Mouse (Mus musculus) thymus, adult 18-20 months (tissue): ENCODE results near the gene Arid3a.
A peak's percentile ranks its signal among the peaks of the same experiment; 100 is the strongest.

Experiments used
- DNase-seq, 2 experiments: peaks; one replicate each; pipeline ENCODE4 v3.0.0; 2022; ENCODE audit warnings: mixed read lengths in 2 of 2

Arid3a gene

DNA sequence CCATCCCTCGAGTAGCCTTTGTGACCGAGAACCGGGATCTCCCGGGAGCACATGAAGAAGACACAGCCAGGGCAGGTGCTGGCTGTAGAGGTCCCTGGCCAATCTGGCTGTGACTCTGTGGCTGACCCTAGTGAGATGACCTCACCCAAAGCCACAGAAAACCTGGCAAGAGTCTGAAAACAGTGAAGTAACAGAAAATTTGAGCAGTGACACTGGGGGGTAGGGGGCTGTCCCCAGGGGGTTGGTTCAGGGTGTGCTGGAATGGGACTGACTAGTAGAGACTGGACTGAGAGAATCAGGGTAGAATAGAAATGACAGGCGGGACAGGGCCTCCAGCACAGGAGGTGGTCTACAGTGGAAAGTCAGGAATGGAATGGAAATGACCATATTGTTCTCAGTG is 56.4 kb downstream of the Arid3a start:
- DNase-seq, result no peak

- DNase-seq, result peak; percentile 60 to 76
These were observed 56.8 kb downstream of the Arid3a start for GRCm38 (mm10) chr10:79983670-79984069.

- peak; percentile 74 to 84 for DNase-seq
These were observed 57.5 kb downstream of the Arid3a start, which contains the start of gene Tmem259 for GRCm38 (mm10) chr10:79984195-79984816. Gene Tmem259, minus strand, starts transcription at chr10:79984330.

DNA sequence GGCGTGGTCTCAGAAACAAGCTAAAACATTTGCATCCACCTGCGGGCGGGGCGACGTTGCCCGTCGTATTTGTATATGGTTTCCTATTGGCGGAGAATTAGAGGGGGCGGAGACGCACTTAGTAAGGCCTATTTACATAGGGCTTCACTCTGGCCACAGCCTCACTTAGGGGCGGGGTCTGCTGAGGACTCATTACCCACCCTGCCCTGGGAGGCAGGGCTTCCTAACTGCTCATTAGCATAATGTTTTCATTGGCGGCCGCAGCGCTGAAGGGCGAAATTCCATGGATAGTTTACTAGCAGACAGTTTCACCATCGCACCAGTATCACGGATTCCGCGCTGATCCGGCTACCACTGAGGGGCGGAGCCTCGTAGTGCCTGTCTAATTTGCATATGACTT is 58.0 kb downstream of the Arid3a start:
- peak; percentile 92 to 98 for DNase-seq

GRCm38 (mm10) chr10:79985334-79986231 is 58.7 kb downstream of the Arid3a start:
- DNase-seq, result peak; percentile 71 to 81

- no peak for DNase-seq
These were observed 59.5 kb downstream of the Arid3a start for GRCm38 (mm10) chr10:79986232-79986878.

- peak; percentile 77 to 83 for DNase-seq
These were observed 60.1 kb downstream of the Arid3a start for GRCm38 (mm10) chr10:79986963-79987362.

GRCm38 (mm10) chr10:79987771-79988505 is 61.1 kb downstream of the Arid3a start:
- DNase-seq, result no peak

DNA sequence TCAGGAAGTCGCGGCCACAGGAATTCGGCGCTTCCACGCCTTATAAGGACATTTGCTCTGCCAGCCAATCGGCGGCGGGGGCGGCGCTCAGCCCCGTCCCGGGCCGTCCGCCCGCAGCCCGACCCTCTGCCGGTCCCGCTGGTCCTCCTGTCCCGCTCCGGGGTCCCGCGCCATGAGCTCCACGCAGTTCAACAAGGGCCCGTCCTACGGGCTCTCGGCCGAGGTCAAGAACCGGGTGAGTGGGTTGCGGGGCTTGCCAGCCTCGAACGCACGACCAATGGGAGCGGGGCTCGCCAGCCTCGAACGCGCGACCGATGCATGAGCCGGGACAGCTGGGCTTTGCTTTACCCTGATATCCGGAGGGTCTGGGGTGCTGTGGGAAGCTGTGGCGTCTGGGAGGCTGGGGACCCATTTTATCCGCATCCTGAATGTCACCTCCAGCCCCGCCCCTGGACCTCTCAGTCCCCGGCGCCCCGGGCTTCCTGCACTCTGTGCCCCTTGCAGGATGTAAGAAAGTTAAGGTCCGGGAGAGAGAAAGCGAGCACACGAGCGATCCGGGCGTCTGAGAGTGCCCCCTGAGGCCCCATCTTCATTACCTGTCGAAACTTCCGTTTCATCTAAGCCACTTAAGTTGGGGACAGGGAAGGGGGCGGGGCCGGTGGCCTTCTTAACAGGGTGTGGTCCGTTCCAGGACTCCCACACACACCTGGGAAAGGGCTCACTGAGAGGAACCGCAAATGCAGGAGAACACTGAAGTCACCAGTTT is 61.8 kb downstream of the Arid3a start, which contains the start of gene Cnn2:
Gene Cnn2, plus strand, starts transcription at position 79 of the 766 bp plus-strand sequence.
- peak; percentile 59 to 62 for DNase-seq

DNA sequence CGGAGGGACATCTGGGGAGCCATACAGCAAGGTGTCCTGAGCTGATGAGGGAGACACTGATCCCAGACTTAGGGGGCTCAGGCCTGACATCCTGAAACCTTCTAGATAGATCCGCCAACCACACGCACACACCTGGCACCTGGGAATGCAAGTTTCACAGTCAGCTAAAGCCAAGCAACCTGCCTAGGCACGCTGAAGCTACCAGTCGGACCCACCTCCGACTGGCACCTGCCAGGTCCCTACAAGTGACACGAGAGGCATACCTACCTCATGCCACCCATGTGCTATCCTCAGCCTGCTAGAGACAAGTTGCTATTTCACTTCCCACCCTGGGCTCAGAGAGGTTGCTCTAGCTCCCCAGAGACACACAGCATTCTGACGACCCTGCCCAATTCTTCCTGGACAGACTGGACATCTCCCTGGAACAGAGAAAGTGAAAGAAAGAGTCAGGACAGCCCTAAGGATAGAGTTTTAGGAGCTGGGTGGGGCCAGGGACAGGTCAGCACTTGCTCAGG is 62.5 kb downstream of the Arid3a start:
- DNase-seq, result no peak

DNA sequence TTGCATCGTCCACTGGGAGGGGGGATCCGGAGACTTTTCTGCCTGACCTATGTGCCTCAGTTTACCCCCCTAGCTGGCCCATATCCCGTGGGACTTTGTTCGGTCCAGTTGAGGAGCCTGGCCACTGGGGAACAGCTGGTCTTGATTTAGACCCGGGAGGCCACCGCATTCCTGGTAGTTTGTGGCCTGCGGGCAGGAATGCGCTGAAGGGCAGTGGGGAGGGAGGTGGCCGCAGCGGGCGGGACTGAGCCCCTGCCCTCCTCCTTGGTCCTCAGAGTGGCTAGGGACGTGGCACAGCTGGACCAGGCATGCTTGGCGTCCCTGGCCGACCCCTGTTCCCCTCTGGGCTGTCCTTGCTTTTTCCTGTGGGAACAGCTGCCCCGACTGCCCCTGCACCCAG is 63.0 kb downstream of the Arid3a start:
- no peak for DNase-seq

DNA sequence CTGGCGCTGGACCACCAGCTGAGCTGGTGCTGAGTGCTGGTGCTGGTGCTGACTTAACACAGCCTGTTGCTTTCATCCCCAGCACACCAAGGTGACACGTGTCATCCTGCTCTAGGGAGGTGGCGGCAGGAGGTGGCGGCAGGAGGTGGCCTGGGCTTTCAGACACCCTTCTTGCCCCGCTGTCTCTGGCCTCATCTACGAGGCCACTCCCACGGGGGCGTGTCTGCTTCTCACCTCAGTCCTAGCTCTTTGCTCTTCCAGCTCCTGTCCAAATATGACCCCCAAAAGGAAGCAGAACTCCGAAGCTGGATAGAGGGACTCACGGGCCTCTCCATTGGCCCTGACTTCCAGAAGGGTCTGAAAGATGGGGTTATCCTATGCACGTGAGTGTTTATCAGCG is 64.3 kb downstream of the Arid3a start:
- DNase-seq, result no peak

DNA sequence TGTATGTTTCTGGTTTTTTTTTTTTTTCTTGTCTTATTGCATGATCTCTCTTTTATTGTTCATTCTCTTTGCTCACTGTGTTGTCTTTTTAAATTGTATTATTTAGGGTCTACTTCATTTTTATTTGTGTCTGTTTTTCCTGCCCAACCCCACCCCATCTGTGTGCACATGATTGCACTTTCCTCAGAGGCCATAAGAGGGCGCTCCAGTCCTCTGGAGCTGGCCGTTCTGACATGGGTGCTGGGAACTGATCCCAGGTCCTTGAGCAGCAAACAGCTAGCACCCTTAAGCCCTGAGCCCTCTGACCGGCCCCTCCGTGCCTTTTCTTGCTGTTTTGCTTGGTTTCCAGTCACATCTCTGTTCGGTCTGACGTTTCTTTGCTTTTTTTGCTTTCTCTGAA is 64.7 kb downstream of the Arid3a start:
- no peak for DNase-seq

DNA sequence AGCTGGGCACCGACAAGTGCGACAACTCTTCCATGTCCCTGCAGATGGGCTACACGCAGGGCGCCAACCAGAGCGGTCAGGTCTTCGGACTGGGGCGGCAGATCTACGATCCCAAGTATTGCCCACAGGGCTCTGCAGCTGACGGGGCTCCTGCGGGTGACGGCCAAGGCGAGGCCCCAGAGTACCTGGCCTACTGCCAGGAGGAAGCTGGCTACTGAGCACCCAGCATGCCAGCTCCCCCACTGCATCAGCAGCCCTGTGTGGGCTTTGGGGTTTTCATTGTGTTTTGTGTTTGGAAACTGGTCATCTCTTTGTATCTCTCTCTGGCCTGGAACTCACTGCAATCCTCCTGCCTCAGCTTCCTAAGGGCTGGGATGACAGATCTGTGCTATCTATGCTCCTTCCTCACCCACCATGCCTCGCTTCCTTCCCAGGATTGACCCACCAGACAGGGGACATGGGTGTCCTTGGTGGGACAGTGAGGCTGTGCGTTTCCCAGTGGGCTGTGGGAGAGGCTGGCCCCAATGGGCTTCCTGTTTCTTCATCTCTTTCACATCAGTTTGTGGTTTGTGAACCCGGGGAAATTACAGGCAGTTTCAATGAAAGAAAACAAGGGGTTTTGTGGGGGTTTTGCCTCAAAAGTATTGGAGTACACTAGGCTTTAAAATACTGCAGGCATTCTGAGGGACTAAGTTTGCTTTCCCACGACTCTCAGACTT is 67.7 kb downstream of the Arid3a start:
- DNase-seq, result no peak

- no peak for DNase-seq
These were observed 68.8 kb downstream of the Arid3a start for GRCm38 (mm10) chr10:79995636-79996035.

- DNase-seq, result peak; percentile 90 to 94
These were observed 69.6 kb downstream of the Arid3a start, which contains the start of gene Abca7 for GRCm38 (mm10) chr10:79996272-79997033. Gene Abca7, plus strand, starts transcription at chr10:79996494.

DNA sequence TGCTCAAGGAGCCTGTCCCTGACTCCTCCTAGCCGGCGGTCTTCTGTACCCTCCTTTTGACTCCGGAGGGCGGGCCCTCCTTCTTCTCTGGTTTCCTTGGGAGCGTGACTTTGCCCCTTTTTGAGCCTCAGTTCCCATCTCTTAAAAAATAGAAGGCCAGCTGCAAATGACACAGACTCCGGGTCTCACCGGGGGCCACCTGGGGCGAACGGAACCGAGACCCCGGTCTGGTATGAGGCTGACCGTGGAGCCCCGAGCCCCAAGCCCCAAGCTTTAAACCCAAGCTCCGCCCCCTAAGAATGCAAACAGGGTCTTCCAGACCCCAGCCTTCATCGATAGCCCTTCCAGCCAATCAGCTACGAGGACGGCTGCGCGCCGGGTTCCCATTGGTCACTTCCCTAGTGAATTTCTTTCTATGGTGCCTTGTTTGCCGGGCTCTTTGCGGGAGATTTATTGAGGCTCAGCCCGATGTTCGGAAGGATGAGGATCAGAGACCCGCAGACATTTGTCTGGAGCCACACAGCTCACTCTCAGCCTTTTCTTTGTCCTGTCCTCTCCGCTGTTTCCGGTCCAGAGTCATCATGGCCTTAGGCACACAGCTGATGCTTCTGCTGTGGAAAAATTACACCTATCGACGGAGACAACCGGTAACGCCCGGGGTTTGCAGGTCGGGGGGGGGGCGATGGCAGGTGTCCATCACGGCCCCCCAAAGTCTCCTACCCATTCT is 70.4 kb downstream of the Arid3a start:
- DNase-seq, result peak; percentile 63 to 77

- DNase-seq, result no peak
These were observed 71.0 kb downstream of the Arid3a start for GRCm38 (mm10) chr10:79997819-79998218.

DNA sequence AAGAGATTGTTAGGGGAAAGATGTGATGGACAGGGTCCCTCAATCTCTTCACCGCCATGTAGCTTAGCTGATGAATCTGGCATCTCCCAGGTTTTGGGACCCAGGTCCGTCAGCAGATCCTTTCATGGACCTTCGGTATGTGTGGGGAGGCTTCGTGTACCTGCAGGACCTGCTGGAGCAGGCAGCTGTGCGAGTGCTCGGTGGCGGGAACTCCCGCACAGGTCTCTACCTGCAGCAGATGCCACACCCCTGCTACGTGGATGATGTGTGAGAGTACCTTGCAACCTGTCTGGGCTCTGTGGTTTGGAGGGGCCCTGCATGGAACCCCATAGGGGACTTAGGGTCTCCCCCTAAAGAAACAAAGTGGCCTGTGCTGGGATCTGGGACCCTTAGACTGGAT is 75.1 kb downstream of the Arid3a start:
- DNase-seq, result no peak
